In genomic region chr7:68193958-68194695, GRCm38 (mm10) we compare ENCODE assay signal across 15 mouse cellular contexts.
DNase-seq lines count a peak whose midpoint lies in the region; ATAC-seq and TF ChIP-seq lines count a peak whose summit lies in the region.
"Had no signal": no experiment of that assay in that cellular context is flagged by ENCODE, and none has a peak within 500 bp of the region (broad histone marks: within the 10 kb centered on the region; RNA-seq: fewer than 3 reads in every experiment).

No protein-coding gene starts in this region.

- no peak for TF ChIP-seq CTCF in heart, postnatal 0 days (IDR thresholded peaks at IDR 0.05; ENCODE audit: low read depth)

- H3K4me2 ChIP-seq in heart, postnatal 0 days (ENCODE audit: low read depth, low read length), result no peak overlapping the region
- H3K4me2 ChIP-seq: midbrain, embryonic 13.5 days had no signal

- H3K27me3 ChIP-seq in heart, postnatal 0 days (ENCODE audit: control insufficient read depth, insufficient read depth, low read length), result no peaks in the 10 kb centered on the region
- H3K27me3 ChIP-seq: midbrain, embryonic 13.5 days had no signal

- 0 out of 2 replicates have a peak overlapping the region, but pooled peaks have one; percentile 11 for H3K27ac ChIP-seq in heart, postnatal 0 days (ENCODE audit: low read depth)
- H3K27ac ChIP-seq: hindbrain, postnatal 0 days; midbrain, embryonic 13.5 days had no signal

- H3K9me3 ChIP-seq in heart, postnatal 0 days (replicated peaks; ENCODE audit: control insufficient read depth, low read length), result no peaks in the 10 kb centered on the region
- H3K9me3 ChIP-seq: midbrain, embryonic 13.5 days had no signal

- no peak for TF ChIP-seq EP300 in heart, postnatal 0 days (IDR thresholded peaks at IDR 0.05; ENCODE audit: low read depth)

- intact Hi-C loops in heart, postnatal 25 days (cut with DNase I), result no loop called here
- intact Hi-C loops in gastrocnemius, postnatal 14 days (cut with DNase I; ENCODE audit: low total_unique reads), result no loop called here

- H3K4me3 ChIP-seq in heart, postnatal 0 days (ENCODE audit: low read depth, low read length), result no peak overlapping the region
- H3K4me3 ChIP-seq: erythroblast, embryonic 14.5 days; midbrain, embryonic 13.5 days had no signal

- WGBS in heart, postnatal 0 days, result 36% methylated on average over 15 of the region's 15 CpGs

- peak; percentile 94 for DNase-seq in heart, adult 11 months
- DNase-seq in heart, postnatal 25 days (ENCODE audit: low spot score), result no peak
- peak; percentile 27 for DNase-seq in lung, postnatal 10 days
- no peak for DNase-seq in lung, postnatal 14 days
- no peak for DNase-seq in heart, postnatal 0 days (ENCODE audit: low spot score)
- no peak for DNase-seq in gastrocnemius, postnatal 14 days
- no peak for DNase-seq in spleen, adult 12 weeks (ENCODE audit: low spot score)
- DNase-seq: adrenal gland, adult 2 months; cerebellum, adult 9-10 months; right cerebral cortex, postnatal 25 days had no signal

- peaks cover 90% of the 10 kb centered on the region for H3K36me3 ChIP-seq in heart, postnatal 0 days (replicated peaks; ENCODE audit: control insufficient read depth, insufficient read depth, low read length)

- H3K9ac ChIP-seq in heart, postnatal 0 days (replicated peaks; ENCODE audit: low read depth, low read length), result no peak overlapping the region
- H3K9ac ChIP-seq: midbrain, embryonic 13.5 days had no signal

- peak; percentile 53 for ATAC-seq in heart, postnatal 0 days (ENCODE audit: insufficient read depth, low read depth)
- 0 out of 2 replicates have a peak, but pooled peaks have one; percentile 16 for ATAC-seq in neutrophil, adult 5-6 weeks (ENCODE audit: extremely low read depth, insufficient number of reproducible peaks, low FRiP score, poor library complexity, severe bottlenecking)
- ATAC-seq: forebrain, embryonic 16.5 days; hindbrain, postnatal 0 days; midbrain, embryonic 13.5 days had no signal

- H3K4me1 ChIP-seq in heart, postnatal 0 days (ENCODE audit: control insufficient read depth, insufficient read depth), result no peaks in the 10 kb centered on the region; the same call in 1 of the 2 replicates
- H3K4me1 ChIP-seq: midbrain, embryonic 13.5 days had no signal

Comparison
In these comparisons a context has a peak if more than half of its experiments do, and no peak if none do; other contexts are left out.
1. DNase-seq: peak in heart, adult 11 months (single experiment) and lung, postnatal 10 days (single experiment); none in heart, postnatal 25 days (single experiment), lung, postnatal 14 days (single experiment), heart, postnatal 0 days (single experiment), gastrocnemius, postnatal 14 days (single experiment) and spleen, adult 12 weeks (single experiment).